Mouse (Mus musculus): Measurements from ENCODE around the gene Zcchc13.
"Not testable (repeated sequence)": the region's sequence is repeated elsewhere in the genome, so short reads cannot be mapped to it uniquely, and the experiment has no call there.

Gene Zcchc13

GRCm38 (mm10) chrX:103652048-103652447 is 21.7 kb downstream of the Zcchc13 start:
- no peak for DNase-seq

- DNase-seq, result no peak
Measured at GRCm38 (mm10) chrX:103653021-103653420, 22.6 kb downstream of the Zcchc13 start.

GRCm38 (mm10) chrX:103658985-103659384 is 28.6 kb downstream of the Zcchc13 start:
- peak; percentile 4 for DNase-seq

- DNase-seq, result not testable (repeated sequence)
Measured at GRCm38 (mm10) chrX:103664445-103664844, 34.1 kb downstream of the Zcchc13 start.

- DNase-seq, result no peak
Measured at GRCm38 (mm10) chrX:103670245-103670644, 39.9 kb downstream of the Zcchc13 start.

GRCm38 (mm10) chrX:103673761-103674160 is 43.4 kb downstream of the Zcchc13 start:
- no peak for DNase-seq

GRCm38 (mm10) chrX:103674674-103675073 is 44.3 kb downstream of the Zcchc13 start:
- no peak for DNase-seq
